Mouse (Mus musculus): Measurements from ENCODE around the gene Rpl38.

DNA sequence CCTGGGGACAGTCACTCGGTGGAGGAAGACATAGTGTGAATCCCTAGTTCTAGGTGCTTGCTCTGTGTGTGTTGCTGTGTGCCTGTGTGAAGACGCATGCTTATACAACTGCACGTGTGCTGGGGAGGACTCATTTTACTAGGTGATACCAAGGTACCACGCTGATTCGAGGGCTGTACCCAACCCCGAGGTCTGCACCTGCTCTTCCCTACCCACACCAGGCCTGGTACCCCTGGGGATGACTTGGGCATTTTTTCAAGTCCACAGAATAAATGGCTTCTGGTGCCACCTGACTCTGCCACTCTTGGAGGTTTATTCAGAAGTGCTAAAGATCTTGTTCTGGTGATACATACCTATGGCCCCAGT lies 34.7 kb downstream of the Rpl38 start:
- TF ChIP-seq CTCF (IDR thresholded peaks at IDR 0.05) = no peak
- TF ChIP-seq EP300 (IDR thresholded peaks at IDR 0.05) = no peak
